Mouse (Mus musculus) right cerebral cortex, postnatal 25 days (tissue): ENCODE measurements around the gene Cldn14.
"Not testable (repeated sequence)": the region's sequence is repeated elsewhere in the genome, so short reads cannot be mapped to it uniquely, and the experiment has no call there.

Source experiments
- DNase-seq: peaks from one replicate; pipeline ENCODE4 v3.0.0; 2022

Gene Cldn14

DNA sequence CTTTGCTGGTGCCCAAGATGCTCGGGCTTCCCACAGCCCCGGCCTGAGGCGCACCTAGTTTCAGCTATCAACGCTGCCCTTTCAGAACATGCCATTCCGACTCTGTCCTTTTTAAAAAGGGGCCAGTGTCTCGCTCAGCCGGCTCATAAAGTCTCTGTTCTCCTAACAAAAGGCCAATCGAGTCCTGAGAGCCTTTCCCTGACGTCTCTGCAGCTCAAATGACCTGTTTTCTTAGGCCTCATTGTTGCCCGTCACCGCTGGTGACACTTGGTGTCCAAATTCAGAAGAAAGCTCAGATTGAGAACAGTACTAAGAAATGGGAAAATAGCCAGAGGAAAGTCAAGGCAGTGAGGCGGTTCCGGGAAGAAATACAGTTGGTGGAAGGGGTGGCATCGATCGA is at the start of gene Cldn14:
Cldn14 (minus strand) TSS at position 101 of the 400 bp plus-strand sequence.
- no peak for DNase-seq

DNA sequence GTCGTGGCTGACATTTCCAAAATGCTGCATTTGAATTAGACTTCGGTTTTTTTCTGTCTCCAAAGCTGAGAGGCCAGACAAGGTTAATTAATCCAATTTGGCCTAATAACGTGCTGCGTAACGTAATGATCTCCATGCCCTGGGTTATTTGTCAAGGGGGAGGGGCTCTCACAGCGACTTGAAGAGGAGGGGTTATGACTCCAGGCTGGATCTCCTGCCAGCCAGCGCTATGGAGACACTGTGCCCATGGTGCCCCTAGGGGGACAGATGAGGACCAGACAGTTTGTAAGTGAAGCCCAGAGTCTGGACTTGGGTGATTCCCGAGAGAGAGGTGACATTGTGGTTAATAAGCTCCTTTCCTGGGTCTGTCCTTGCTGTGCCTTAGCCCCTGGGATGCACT is 46.9 kb upstream of the Cldn14 start:
- no peak for DNase-seq

DNA sequence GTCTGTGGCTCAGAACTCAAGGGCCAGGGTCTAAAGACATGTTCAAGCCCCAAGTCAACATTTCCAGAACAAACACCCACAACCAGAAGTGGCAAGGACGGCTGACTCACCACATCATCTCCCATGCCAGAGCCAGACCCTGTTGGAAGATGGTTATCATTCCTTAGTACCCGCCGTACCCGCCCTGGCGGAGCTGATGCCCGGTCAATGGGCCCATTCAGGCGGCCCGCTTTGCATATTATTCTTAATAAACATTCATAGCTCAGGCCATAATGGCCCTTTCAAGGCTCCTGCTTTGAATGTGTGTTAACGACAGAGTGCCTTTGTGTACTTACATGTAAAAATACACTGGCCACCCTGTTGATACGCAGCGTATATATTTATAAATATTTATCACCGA is 46.5 kb upstream of the Cldn14 start:
- DNase-seq, result no peak

GRCm38 (mm10) chr16:94050368-94050767 is 41.7 kb upstream of the Cldn14 start:
- no peak for DNase-seq

DNA sequence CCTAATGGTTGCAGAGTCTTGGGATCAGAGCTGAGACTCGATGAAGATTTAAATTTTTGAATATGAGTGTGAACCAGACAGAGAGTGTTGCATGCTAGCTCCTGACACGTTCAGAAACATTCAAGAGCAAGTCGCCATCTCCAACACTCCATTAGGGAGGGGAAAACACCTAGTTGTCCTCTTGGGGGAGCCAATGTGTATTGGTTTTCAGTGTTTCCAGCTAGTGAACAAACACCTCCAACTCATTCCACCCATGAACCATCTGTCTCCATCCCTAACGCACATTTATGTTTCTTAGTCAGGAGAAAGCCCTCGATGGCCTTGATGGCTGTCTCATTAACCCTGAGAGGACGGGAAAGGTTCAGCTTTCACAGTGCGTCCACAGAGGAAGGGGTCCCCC is 36.4 kb upstream of the Cldn14 start:
- DNase-seq, result peak; percentile 12

DNA sequence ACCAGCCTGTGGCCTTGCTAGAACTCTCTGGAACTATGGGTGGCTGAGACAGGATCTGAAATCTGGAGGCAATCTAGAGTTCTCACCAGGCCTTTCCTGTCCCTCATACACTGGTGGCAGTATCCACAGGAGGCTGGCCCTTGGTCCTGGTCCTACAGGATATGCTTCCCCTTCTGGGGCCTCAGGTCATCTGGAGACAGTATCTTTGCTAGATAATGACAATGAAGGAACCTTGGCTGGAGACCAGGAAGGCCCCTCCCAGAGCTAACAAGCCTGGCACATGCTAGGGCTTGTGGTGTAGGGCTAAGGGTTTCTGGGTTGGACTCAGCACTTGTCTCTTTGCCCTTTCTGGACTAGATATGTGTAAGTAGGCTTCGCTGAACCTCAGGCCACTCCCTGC is 35.2 kb upstream of the Cldn14 start:
- DNase-seq, result no peak

DNA sequence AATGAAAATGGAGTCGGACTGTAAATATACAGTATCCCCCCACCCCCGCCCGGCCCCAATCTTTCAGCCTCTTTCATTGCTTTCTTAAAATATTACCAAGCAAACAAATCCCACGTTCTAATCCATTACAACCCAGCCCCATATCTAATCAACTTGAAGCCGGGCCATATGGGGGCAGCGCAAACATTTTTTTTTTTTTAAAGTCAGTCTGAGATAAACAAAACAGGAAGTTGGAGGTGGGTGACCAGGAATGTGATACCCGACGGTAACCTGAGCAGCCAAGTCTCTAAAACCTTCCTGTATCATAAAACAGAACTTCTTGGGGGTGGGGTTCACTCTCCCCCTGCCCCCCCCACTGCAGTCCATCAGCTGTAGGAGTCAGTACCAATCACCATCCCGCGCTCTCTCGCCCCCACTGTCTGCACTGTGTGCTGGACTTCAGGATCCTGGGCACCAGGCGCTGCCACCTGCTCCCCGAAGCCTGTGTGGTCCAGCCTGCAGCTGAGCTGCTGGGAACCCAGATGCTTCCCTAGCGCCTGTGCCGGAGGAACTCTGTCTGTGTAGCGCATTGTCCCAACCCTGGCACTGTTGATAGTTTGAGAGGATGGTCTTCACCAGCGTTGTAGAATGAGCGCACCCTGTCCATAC is 32.6 kb upstream of the Cldn14 start:
- no peak for DNase-seq

GRCm38 (mm10) chr16:94040485-94040884 is 31.8 kb upstream of the Cldn14 start:
- no peak for DNase-seq

- no peak for DNase-seq
Measured at GRCm38 (mm10) chr16:94038986-94039341, 30.3 kb upstream of the Cldn14 start.

DNA sequence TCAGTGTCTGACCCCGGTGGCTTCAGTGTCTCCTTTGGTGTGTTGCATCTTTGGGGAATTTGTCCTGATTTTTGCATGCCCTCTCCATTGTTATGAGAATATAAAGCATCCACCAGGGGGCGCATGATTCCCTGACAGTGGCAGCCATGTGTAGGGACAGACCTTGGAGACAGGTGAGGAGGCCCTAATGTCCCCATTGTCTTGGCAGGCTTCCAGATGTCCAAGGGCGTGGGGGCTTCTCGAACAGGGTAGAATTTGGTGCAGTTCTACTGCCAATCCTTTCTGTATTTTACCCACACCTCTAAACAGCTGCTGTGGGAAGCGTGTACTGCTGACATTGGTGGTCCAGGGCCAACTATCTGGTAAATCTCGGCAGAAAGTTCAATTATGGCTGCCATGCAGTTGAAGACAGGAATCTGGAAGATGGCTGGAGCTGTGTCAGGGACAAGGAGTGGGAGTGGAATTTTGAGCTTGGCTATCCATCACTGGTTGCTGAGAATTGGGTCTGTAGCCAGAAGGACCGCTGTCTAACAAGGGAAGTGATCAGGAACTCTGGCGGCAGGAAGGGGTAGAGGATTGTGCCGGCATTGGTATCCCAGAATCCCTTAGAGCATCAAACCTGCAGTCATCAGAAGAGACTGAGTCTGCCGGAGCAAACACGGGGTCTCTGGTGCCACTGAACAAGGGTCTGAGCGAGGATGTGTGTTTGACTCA is 29.8 kb upstream of the Cldn14 start:
- DNase-seq, result no peak

DNA sequence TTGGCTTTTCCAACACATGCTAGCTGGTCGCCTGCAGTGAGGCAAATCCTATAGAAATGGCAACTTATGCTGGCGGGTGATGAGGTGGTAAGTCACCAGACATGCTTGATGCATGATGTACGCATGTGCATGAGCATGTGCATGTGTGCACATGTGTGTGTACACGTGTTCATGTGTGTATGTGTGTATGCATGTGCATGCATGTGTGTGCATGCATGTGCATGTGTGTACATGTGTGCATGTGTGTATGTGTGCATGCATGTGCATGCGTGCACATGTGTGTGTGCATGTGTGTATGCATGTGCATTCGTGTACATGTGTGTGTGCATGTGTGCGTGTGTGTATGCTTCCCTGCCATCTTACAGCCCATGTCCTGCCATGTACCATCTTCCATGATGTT is 28.6 kb upstream of the Cldn14 start:
- DNase-seq, result no peak

DNA sequence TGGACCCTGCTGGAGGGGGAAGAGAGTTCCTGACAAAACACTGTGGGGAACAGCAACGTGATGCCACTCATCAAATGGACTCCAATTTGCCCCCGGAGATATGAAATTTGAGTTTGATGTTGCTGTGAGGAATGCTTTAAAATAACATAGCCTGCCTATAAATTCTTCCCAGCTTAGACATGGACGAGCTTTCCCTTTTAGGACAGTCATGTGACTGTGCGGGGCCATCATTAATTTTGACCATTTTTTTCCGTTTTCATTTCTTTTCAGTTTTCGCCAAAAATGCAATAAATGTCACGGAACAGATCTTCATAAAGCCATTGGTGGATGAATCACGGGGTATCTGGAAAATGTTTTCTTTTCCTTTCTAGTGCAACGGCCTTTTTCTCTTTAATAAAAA is 25.5 kb upstream of the Cldn14 start:
- no peak for DNase-seq

DNA sequence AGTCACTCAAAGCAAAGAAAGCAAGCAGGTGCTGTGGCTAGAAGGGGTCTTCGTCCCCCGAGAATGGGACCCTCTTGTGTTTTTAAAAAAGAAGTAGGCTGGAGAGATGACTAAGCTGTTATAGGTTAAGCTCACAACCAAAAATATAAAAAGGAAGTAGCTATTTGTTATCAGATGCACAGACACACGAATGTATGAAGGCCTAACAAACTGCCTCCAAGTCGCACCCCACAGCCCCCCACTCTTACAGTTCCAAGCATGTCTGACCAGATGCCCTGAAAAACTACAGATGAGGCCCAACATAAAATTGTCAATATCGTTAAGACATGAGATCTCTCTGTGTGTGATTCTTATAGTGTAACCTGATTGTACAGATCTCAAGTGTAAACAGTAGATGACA is 23.6 kb upstream of the Cldn14 start:
- no peak for DNase-seq

GRCm38 (mm10) chr16:94023352-94024280 is 15.0 kb upstream of the Cldn14 start:
- DNase-seq, result no peak

DNA sequence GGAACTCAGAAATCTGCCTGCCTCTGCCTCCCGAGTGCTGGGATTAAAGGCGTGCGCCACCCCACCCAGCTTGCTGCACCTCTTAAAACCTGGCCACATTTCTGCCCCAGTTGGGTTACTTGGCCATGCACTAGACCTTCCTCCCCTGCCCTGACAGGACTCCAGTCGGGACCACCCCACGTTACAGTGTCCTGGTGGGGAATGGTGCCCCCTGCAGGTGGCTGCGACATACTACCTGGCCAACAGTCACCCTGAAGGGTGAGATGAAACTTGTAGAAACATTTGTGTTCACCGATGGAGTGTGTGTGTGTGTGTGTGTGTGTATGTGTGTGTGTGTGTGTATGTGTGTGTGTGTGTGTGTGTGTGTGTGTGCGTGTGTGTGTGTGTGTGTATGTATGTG is 11.1 kb upstream of the Cldn14 start:
- DNase-seq, result not testable (repeated sequence)

- DNase-seq, result no peak
Measured at GRCm38 (mm10) chr16:94017953-94018352, 9.3 kb upstream of the Cldn14 start.

GRCm38 (mm10) chr16:94014489-94015096 is 6.0 kb upstream of the Cldn14 start:
- no peak for DNase-seq

DNA sequence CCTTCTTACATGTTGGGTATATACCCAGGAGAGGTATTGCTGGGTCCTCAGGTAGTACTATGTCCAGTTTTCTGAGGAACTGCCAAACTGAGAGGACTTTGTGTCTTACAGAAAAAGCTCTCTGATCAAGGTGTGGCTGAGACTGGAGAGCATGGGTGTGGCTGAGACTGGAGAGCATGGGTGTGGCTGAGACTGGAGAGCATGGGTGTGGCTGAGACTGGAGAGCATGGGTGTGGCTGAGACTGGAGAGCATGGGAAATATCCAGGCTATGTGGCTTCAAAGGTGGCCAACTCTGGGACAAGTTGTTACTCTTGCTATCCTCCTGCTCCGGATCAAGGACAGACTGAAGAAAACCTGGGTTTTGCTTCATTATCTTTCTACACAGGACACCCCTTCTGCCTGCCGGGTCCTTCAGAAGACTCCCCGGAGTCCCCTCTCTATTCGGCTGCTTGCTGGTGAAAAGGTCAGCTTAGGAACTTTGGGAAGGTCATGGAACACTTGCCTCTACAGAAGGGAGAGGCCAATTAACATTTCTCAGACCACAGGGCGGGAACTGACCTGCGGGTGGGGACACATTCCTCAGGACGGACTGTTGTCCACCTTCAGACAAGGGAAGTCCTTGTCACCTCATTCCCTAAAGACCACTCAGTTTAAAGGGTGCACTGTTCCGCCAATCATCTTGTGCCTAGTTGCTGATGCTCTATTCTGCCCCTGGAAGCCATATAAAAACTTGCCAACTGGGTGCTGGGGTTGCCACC is 4.9 kb upstream of the Cldn14 start:
- DNase-seq, result not testable (repeated sequence)

- DNase-seq, result no peak
Measured at GRCm38 (mm10) chr16:94011224-94011623, 2.6 kb upstream of the Cldn14 start.

- no peak for DNase-seq
Measured at GRCm38 (mm10) chr16:94010633-94011032, 2.0 kb upstream of the Cldn14 start.

GRCm38 (mm10) chr16:94010156-94010555 is 1.5 kb upstream of the Cldn14 start:
- DNase-seq, result no peak

DNA sequence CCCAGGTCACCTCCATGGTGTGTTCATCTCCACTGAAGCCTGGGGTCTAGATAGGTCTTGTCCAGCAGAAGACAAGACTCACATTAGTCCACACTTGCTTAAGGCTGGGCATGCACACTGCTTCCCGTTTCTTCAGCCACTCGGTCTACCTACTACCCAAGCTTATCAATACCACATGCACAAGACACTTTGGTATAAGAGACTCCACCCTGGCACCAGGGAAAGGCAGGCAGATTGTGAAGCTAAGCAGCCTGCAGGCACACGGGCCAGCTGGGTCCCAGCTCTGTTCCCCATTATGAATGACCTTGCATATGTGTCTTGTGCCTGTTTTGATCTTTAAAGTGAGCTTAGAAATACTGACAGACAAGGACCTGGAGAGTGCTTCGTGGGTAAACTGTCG is 719 bp upstream of the Cldn14 start:
- DNase-seq, result no peak
